Mouse (Mus musculus) WW6 (cell line): Measurements from ENCODE around the gene Grap.

Experiments used
- DNase-seq: peaks from one replicate; pipeline ENCODE4 v3.0.0-alpha.2; 2013; ENCODE audit warnings: low read depth, low spot score

Gene Grap

GRCm38 (mm10) chr11:61722077-61722476, 69.0 kb downstream of the Grap start:
- DNase-seq, result no peak
